Mouse (Mus musculus): ENCODE data around the gene Rab17.

The Rab17 gene

GRCm38 (mm10) chr1:90997136-90997535, 27.7 kb upstream of the Rab17 start:
- no peak for DNase-seq (ENCODE audit: low read depth, low spot score)

DNA sequence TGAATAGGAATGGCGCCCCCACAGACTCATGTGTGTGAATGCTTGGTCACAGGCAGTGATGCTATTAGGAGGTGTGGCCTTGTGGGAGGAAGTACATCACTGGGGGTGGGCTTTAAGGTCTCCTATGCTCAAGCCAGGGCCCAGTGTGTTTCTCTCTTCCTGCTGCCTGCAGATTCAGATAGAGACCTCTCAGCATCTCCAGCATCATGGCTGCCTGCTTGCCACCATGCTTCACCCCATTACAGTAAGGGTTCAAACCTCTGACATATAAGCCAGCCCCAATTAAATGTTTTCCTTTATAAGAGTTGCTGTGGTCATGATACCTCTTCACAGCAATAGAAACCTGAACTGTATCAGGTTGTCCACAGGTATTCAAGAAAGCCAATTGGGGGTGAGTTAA, 26.5 kb upstream of the Rab17 start:
- DNase-seq (ENCODE audit: low read depth, low spot score), result no peak

- DNase-seq (ENCODE audit: low read depth, low spot score), result peak; percentile 47
Measured at GRCm38 (mm10) chr1:90981346-90981745, 11.9 kb upstream of the Rab17 start.

DNA sequence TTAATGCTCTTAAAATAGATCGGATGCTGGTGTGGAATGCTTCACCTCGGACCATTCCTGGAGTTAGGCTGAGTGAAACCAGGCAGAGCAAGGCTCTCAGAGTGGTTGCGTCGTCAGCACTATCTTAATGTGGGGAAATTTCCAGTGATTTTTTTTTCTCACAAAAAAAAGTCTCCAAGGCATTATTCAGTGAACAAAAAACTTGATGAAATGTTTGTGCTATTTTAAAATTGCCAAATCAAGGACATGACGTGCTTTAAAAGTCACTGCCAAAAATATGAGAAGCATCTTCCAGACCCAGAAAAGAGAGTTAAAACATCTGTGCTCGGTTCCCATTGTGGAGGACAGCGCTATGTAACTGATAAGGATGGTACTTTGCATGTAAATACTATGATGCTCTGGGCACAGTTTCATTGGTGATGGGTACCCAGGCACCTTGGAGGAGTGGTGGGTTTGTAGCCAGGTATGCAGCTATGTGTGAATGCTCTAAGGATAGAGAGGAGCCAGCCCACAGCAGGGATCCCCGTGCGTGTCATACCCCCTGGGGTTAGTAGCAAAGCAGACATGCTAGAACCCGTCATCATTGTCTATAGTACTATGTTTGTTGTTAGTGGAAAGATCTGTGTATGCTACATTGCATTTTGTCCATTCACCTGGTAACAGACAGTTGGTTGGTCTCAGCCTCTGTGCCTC, 11.3 kb upstream of the Rab17 start:
- DNase-seq (ENCODE audit: low read depth, low spot score), result peak; percentile 78

- no peak for DNase-seq (ENCODE audit: low read depth, low spot score)
Measured at GRCm38 (mm10) chr1:90975960-90976359, 6.5 kb upstream of the Rab17 start.

GRCm38 (mm10) chr1:90974906-90975649, 5.6 kb upstream of the Rab17 start:
- DNase-seq (ENCODE audit: low read depth, low spot score), result peak; percentile 91

DNA sequence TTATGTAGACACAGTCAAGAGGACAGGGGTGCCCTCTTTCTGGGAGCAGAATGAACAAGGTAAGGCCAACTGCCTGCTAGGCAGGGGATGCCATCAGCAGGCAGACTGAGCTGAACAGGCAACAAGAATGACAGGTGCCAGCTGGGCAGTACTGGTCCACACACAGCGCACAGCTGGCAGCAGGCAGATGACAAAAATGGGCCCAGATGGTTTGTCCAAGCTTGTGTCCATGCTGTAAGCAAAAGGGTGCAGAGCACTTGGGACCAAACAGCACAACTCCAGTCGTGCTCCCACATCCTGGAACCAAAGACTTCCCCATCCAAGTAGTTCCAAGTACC, 4.1 kb upstream of the Rab17 start:
- DNase-seq (ENCODE audit: low read depth, low spot score), result no peak

DNA sequence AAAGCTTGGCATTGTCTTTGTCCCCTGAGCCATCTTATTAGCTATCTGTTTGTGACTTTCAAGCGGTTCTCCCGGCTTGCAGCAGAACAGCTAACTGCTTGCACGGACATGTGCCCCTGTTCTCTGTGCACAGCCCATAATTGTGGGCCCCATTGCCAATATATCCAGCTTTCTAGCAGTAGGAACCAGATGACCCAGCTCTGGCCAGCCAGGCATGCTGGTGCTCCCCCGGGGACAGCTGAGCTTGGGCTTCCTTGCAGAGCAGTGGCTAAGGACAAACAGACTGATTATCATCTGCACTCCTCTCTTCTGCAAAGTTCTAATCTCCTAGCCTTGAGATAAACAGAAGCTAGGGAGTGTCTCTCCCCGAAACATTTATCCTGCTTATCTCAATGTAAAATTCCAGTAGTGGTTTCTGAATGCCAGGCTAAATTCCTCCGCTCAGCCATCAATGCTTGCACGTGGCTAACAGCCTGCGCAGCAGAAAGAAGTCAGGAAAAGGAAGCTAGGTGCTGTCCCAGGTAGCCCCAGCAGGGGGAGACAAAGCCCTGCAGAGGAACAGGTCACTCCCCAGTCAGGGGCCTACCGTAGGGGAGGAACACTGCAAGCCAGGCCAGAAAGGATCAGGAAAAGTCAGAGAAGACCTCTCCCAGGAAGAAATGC, 3.6 kb upstream of the Rab17 start:
- DNase-seq (ENCODE audit: low read depth, low spot score), result peak; percentile 90

GRCm38 (mm10) chr1:90969881-90970390, 475 bp upstream of the Rab17 start:
- no peak for DNase-seq (ENCODE audit: low read depth, low spot score)

DNA sequence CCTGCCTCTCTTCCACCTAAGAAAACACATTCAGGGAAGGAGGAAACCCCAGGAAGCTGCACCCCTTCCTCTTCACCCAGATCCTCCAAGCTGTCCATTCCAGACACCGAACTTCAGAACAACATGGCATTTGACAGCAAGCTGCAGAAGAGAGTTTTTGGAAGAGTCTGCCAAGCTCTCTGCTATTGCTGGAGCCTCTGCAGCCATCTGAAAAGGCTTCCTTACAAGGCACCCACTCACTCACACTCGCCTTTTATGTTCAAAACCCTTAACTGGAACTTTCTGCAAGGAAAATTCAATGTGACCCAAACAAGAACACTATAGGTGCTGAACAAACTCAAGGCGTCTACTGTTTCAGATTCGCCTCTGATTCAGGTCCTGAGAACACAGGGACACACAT, 812 bp downstream of the Rab17 start:
- DNase-seq (ENCODE audit: low read depth, low spot score), result peak; percentile 68

GRCm38 (mm10) chr1:90967583-90967982, 1.9 kb downstream of the Rab17 start:
- no peak for DNase-seq (ENCODE audit: low read depth, low spot score)

DNA sequence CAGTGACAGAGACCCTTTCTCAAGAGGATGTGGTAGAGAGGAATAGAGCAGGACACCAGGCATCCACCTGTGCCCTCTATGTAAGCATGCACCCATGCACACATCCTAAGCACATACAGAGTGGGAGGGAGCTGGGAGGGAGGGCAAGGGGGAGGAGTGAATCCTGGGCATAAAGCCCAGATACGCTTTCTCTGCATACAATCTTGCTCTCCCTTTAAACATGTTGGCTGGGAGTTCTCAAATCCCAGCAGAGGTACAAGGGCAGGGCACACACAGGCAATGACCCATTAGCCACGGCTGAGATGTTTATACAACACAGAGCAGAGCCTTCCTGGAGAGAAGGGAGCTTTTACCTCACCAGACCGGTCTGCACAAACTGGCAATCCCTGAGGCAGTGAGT, 6.5 kb downstream of the Rab17 start:
- no peak for DNase-seq (ENCODE audit: low read depth, low spot score)

GRCm38 (mm10) chr1:90962526-90962925, 6.9 kb downstream of the Rab17 start:
- DNase-seq (ENCODE audit: low read depth, low spot score), result no peak

DNA sequence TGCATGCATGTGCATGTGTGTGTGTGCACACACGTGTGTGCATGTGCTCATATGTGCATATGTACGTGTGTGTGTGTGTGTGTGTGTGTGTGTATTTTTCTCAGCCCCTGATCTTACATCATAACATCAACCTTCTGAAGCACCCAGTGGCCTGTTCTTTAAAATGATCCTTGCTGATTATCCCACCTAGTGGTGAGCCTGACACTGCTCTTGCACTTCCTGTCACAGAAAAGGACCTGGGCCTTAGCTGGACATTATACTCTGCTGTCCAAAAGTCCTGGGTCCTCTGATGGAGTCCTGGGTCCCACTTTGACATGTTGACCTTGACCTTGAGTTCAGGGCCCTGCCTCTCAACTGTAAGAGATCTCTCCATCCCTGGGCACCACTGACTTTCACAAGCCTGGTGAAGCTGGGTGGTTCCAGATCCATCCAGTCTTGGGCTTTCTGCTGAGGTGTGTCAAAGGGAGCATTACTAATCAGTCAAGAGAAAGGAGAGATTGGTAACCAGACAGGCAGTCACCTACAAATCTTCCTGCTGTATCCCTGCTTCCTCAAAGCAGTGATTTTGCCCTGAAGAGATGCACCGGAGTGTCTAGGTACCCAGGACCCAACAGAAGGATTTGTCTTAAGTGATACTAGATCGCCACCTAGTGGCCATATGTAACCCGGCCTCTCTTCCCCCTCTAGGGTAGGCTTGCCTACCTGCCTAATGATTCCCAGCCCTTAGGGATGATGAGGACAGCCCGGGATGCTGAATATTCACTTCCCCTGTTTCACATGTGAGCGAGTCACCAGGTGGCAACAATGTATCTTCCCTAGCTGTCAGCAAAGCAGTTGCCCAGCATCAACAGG, 13.0 kb downstream of the Rab17 start:
- DNase-seq (ENCODE audit: low read depth, low spot score), result peak; percentile 85

DNA sequence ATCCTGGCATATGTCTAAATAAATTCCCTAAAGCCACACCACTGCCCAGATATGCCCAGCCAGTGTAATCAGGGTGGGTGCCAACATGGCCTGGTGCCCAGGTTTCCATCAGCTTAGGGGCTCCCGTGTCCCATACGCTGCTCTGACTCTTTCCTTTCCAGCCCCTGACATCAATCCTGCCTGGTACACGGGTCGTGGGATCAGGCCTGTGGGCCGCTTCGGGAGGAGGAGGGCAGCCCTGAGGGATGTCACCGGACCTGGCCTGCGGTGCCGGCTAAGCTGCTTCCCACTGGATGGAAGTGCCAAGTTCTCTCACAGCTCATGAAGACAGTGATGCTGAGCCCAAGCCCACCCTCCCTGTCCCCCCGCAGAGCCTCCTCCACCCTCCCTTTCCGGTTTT, 15.8 kb downstream of the Rab17 start:
- no peak for DNase-seq (ENCODE audit: low read depth, low spot score)

- no peak for DNase-seq (ENCODE audit: low read depth, low spot score)
Measured at GRCm38 (mm10) chr1:90952808-90953207, 16.7 kb downstream of the Rab17 start, which contains the start of gene Prlh. TSS of gene Prlh (plus strand) at chr1:90953108.

GRCm38 (mm10) chr1:90951670-90952069, 17.8 kb downstream of the Rab17 start:
- DNase-seq (ENCODE audit: low read depth, low spot score), result no peak

GRCm38 (mm10) chr1:90949309-90949708, 20.2 kb downstream of the Rab17 start:
- no peak for DNase-seq (ENCODE audit: low read depth, low spot score)

DNA sequence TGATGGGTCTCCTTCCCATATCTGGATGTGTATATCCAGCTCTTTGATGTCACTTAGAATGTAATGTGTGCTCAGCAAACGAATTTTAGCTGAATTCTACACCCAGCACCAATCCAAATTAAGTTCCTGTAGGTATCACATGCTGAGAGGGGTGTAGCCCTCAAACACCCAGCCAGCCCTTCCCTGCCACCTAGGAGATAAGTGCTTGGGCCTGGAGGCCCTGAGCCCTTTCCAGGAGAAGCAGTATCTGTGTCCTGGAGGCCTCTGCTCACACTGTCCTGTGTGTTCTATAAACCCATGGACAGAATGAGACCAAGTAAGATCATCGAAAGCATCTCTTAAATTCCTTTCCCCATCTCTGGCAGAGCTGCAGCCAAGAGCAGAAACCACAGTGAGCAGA, 22.2 kb downstream of the Rab17 start:
- no peak for DNase-seq (ENCODE audit: low read depth, low spot score)

GRCm38 (mm10) chr1:90945171-90945570, 24.3 kb downstream of the Rab17 start:
- DNase-seq (ENCODE audit: low read depth, low spot score), result no peak

GRCm38 (mm10) chr1:90939980-90940379, 29.5 kb downstream of the Rab17 start:
- no peak for DNase-seq (ENCODE audit: low read depth, low spot score)

DNA sequence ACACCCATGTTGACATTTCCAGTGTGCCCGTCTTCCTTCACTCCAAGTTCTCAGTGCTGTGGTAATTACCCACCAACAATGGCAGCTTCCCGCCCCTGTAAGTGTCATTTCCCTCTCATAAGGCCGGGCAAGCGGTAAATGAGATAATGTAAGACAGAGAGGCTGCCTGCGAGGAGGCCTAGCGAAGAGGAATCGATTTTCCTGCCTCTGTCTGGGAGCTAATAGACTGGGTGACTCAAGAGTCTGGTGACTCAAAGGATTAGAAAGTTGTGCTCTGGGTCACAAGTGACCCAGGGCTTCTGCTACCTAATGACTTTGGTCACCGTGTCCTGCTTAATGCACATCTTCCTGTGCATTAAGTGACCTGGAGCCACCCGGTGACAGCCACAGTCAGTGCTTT, 32.5 kb downstream of the Rab17 start:
- DNase-seq (ENCODE audit: low read depth, low spot score), result no peak
